Comparison of ENCODE assay signal across 13 mouse cellular contexts in the genomic region with DNA sequence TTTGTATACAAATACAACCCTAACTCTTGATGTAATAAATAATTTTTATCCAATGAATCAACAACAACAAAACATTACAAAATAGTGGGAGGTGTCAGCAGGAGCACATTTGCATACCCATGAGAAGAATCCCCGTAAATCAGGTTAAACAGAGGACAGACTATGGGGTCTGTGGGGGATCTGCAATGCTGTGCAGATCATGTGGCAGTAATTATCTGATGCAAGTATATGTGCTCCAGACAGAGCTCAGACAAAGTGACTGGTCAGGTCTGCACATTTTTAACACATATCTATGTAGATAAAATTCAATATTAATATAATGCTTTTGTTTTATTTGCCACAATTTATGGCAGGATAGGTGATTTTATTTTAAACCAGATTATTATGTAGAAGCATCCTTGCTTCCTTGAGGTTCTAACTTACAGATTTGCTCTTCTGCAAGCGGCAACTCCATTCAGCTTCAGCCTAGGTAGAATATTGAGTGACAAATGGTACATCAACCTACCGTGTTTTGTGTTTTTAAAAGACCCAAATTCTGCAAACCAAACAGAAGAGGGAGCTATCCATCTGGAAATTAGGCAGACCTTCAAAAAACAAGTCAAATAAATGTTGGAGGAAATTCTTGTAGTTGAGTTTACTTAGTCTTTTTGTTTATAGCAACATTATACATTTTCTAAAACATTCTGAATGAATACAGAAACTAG.
DNase-seq lines count a peak whose midpoint lies in the region; ATAC-seq and TF ChIP-seq lines count a peak whose summit lies in the region.
"Had no signal": no experiment of that assay in that cellular context is flagged by ENCODE, and none has a peak within 500 bp of the region (broad histone marks: within the 10 kb centered on the region; RNA-seq: fewer than 3 reads in every experiment).

No protein-coding gene starts in this region.

- no peak for ATAC-seq in limb, embryonic 14.5 days (ENCODE audit: low FRiP score, low read depth)
- ATAC-seq in stomach, postnatal 0 days (ENCODE audit: low FRiP score, low TSS enrichment): no peak
- ATAC-seq in megakaryocyte, adult 5-6 weeks (ENCODE audit: poor library complexity, severe bottlenecking): no peak

- no peak overlapping the region for H3K4me2 ChIP-seq in limb, embryonic 14.5 days (replicated peaks; ENCODE audit: low read depth, low read length, severe bottlenecking)
- no peak overlapping the region for H3K4me2 ChIP-seq in stomach, postnatal 0 days (replicated peaks; ENCODE audit: low read depth)

- peak; percentile 4 for DNase-seq in layer of hippocampus, adult 9-10 months (ENCODE audit: low spot score)
- DNase-seq in layer of hippocampus, postnatal 36 days: no peak
- DNase-seq in embryo, embryonic 10.5 days (ENCODE audit: low spot score): peak; percentile 53
- DNase-seq in limb, embryonic 14.5 days (ENCODE audit: low spot score): peak; percentile 7
- DNase-seq in stomach, postnatal 0 days (ENCODE audit: low spot score): no peak
- DNase-seq in adrenal gland, postnatal 10 days: no peak
- DNase-seq: adrenal gland, postnatal 14 days; lung, postnatal 14 days; right cerebral cortex, postnatal 4 days; thymus, adult 18-20 months had no signal

- H3K27ac ChIP-seq in limb, embryonic 14.5 days (replicated peaks; ENCODE audit: low read depth, low read length): no peak overlapping the region
- no peak overlapping the region for H3K27ac ChIP-seq in stomach, postnatal 0 days (replicated peaks)
- H3K27ac ChIP-seq: limb, embryonic 13.5 days had no signal

- TF ChIP-seq EP300 in stomach, postnatal 0 days (optimal IDR thresholded peaks at IDR 0.05): no peak

- peaks cover 3% of the 10 kb centered on the region; the same call in 1 of the 2 replicates for H3K4me1 ChIP-seq in limb, embryonic 14.5 days (ENCODE audit: control insufficient read depth, insufficient read depth, low read length)
- no peaks in the 10 kb centered on the region for H3K4me1 ChIP-seq in stomach, postnatal 0 days (replicated peaks; ENCODE audit: control insufficient read depth, insufficient read depth)

- no peaks in the 10 kb centered on the region for H3K27me3 ChIP-seq in limb, embryonic 14.5 days (ENCODE audit: control insufficient read depth, insufficient read depth, low read length)
- no peaks in the 10 kb centered on the region for H3K27me3 ChIP-seq in stomach, postnatal 0 days (ENCODE audit: control insufficient read depth, insufficient read depth, low read length)
- H3K27me3 ChIP-seq: limb, embryonic 13.5 days had no signal

- 35% methylated on average over 3 of the region's 3 CpGs for WGBS in limb, embryonic 14.5 days
- WGBS in stomach, postnatal 0 days: 47% methylated on average over 3 of the region's 3 CpGs

- no peak overlapping the region for H3K9ac ChIP-seq in limb, embryonic 14.5 days (ENCODE audit: low read depth, low read length, severe bottlenecking)
- no peak overlapping the region for H3K9ac ChIP-seq in stomach, postnatal 0 days (ENCODE audit: low read length)
- H3K9ac ChIP-seq: limb, embryonic 13.5 days had no signal

- H3K4me3 ChIP-seq in limb, embryonic 14.5 days (replicated peaks; ENCODE audit: low read length): no peak overlapping the region
- H3K4me3 ChIP-seq in stomach, postnatal 0 days (ENCODE audit: low read depth, low read length): no peak overlapping the region
- H3K4me3 ChIP-seq: heart, embryonic 10.5 days; limb, embryonic 13.5 days had no signal

- no peaks in the 10 kb centered on the region for H3K9me3 ChIP-seq in limb, embryonic 14.5 days (ENCODE audit: control insufficient read depth, low read length)
- H3K9me3 ChIP-seq in stomach, postnatal 0 days (ENCODE audit: control insufficient read depth, low read length): no peaks in the 10 kb centered on the region
- H3K9me3 ChIP-seq: heart, embryonic 10.5 days; limb, embryonic 13.5 days had no signal

- no peak for TF ChIP-seq POLR2A in limb, embryonic 14.5 days (IDR thresholded peaks at IDR 0.05; ENCODE audit: borderline replicate concordance, extremely low read depth, insufficient read depth, insufficient read length)

- H3K36me3 ChIP-seq in limb, embryonic 14.5 days (ENCODE audit: control insufficient read depth, insufficient read depth, low read length): no peaks in the 10 kb centered on the region
- H3K36me3 ChIP-seq in stomach, postnatal 0 days (ENCODE audit: control insufficient read depth, insufficient read depth, low read length): no peaks in the 10 kb centered on the region
- H3K36me3 ChIP-seq: heart, embryonic 10.5 days; limb, embryonic 13.5 days had no signal

- TF ChIP-seq CTCF in stomach, postnatal 0 days (IDR thresholded peaks at IDR 0.05; ENCODE audit: low read depth): peak; percentile 54

Comparison
In these comparisons a context has a peak if more than half of its experiments do, and no peak if none do; other contexts are left out.
1. DNase-seq: peak in layer of hippocampus, adult 9-10 months (single experiment), embryo, embryonic 10.5 days (single experiment) and limb, embryonic 14.5 days (single experiment); none in layer of hippocampus, postnatal 36 days (0 of 2), stomach, postnatal 0 days (single experiment) and adrenal gland, postnatal 10 days (single experiment).